Mouse (Mus musculus) cerebellum, adult 2 months (tissue): Measurements from ENCODE around the gene Sesn3. TPM values are rescaled to one million over a fixed set of nuclear protein-coding genes. Genes with fewer than 3 reads are reported as not detected.
A peak's percentile ranks its signal among the peaks of the same experiment; 100 is the strongest.

ENCODE experiments used
- DNase-seq, 2 experiments: peaks; one replicate each; pipeline ENCODE4 v3.0.0; 2021
- H3K27ac ChIP-seq: fragments of 200-500 bp; 2 replicates; pipeline ENCODE4 v1.5.1; 2012; ENCODE audit warnings: low read length, control low read depth, inconsistent platforms; ENCODE audit not compliant: insufficient read depth
- H3K27me3 ChIP-seq: fragments of 200-500 bp; 2 replicates; pipeline ENCODE4 v1.6.1; 2012; ENCODE audit warnings: inconsistent platforms, mild to moderate bottlenecking, low read length, moderate library complexity; ENCODE audit not compliant: control insufficient read depth, insufficient read depth
- H3K4me1 ChIP-seq: fragments of 200-500 bp; 2 replicates; pipeline ENCODE4 v1.6.1; 2011; ENCODE audit warnings: low read length; ENCODE audit not compliant: control insufficient read depth, insufficient read depth
- H3K4me3 ChIP-seq: fragments of 200-500 bp; replicated peaks from 2 replicates; pipeline ENCODE3; 2011; ENCODE audit warnings: mild to moderate bottlenecking, low read depth, low read length, control low read depth; ENCODE audit not compliant: insufficient read depth
- CTCF ChIP-seq: fragments of 200-500 bp; IDR thresholded peaks from 2 replicates; pipeline ENCODE4 v1.5.1; 2011; ENCODE audit warnings: low read depth, mild to moderate bottlenecking, control low read depth, low read length, moderate library complexity, borderline replicate concordance; ENCODE audit not compliant: insufficient read depth
- POLR2A ChIP-seq: fragments of 200-500 bp; IDR thresholded peaks from 2 replicates; pipeline ENCODE4 v1.6.1; 2011; ENCODE audit warnings: low read length, control low read depth, borderline replicate concordance; ENCODE audit not compliant: insufficient read depth
- WGBS: fragments of 180-500 bp; shearing (Covaris S2); methylation state at CpG from one replicate; pipeline ENCODE4 v1.1.7; 2018; 5-methylcytosine and 5-hydroxymethylcytosine counted together
- polyA plus RNA-seq: library from polyadenylated mRNA; depleted of rRNA; stranded (reverse); fragments of >200 nt; gene quantifications from 2 replicates; pipeline ENCODE4 v1.2.3, GENCODE M21; 2012

Sesn3 gene
- polyA plus RNA-seq, 1 experiment: 26.8 TPM

GRCm38 (mm10) chr9:14274586-14274985, 281 bp upstream of the Sesn3 start:
- Histone ChIP-seq H3K27me3 (no peaks in the 10 kb centered on the region), H3K4me1 (no peaks in the 10 kb centered on the region), H3K4me3 (no peak overlapping the region), H3K27ac (peak overlapping the region; percentile 57)
- DNase-seq: no peak
- WGBS: 42% methylated on average over 5 of the region's 5 CpGs
- TF ChIP-seq CTCF (no peak), POLR2A (no peak)

GRCm38 (mm10) chr9:14275792-14276480, 1.1 kb downstream of the Sesn3 start:
- DNase-seq: peak; percentile 97 to 99
- Histone ChIP-seq H3K27me3 (no peaks in the 10 kb centered on the region), H3K4me1 (no peaks in the 10 kb centered on the region), H3K27ac (peak overlapping the region; percentile 57), H3K4me3 (peak overlapping the region; percentile 72)
- WGBS: 1% methylated on average over 49 of the region's 54 CpGs
- TF ChIP-seq POLR2A (peak; percentile 77; the same call in 1 of the 2 replicates), CTCF (peak; percentile 61; the same call in 1 of the 2 replicates)

- under 1% methylated on average over 56 of the region's 61 CpGs for WGBS
- DNase-seq: peak in 1 of 2 experiments; percentile 49
- peak overlapping the region; percentile 72 for H3K4me3 ChIP-seq
- H3K27me3 ChIP-seq: no peaks in the 10 kb centered on the region
- H3K27ac ChIP-seq: peak overlapping the region; percentile 55
- H3K4me1 ChIP-seq: no peaks in the 10 kb centered on the region
- TF ChIP-seq CTCF (no peak), POLR2A (no peak)
These were observed 1.8 kb downstream of the Sesn3 start for GRCm38 (mm10) chr9:14276481-14277287.

- TF ChIP-seq CTCF (no peak), POLR2A (no peak)
- peak in 1 of 2 experiments; percentile 44 for DNase-seq
- Histone ChIP-seq H3K27ac (no peak overlapping the region), H3K4me1 (no peaks in the 10 kb centered on the region), H3K27me3 (no peaks in the 10 kb centered on the region), H3K4me3 (peak overlapping the region; percentile 72)
- under 1% methylated on average over 7 of the region's 7 CpGs for WGBS
These were observed 2.6 kb downstream of the Sesn3 start for GRCm38 (mm10) chr9:14277365-14277991.

- 98% methylated on average over 1 of the region's 1 CpGs for WGBS
- H3K27me3 ChIP-seq: no peaks in the 10 kb centered on the region
These were observed 5.8 kb downstream of the Sesn3 start for GRCm38 (mm10) chr9:14280696-14281095.

GRCm38 (mm10) chr9:14285036-14285435, 10.2 kb downstream of the Sesn3 start:
- 85% methylated on average over 3 of the region's 3 CpGs for WGBS
- H3K4me1 ChIP-seq: 0 out of 2 replicates have a peak, but pooled peaks cover 5% of the 10 kb centered on the region

More at GRCm38 (mm10) chr9:14280696-14281095, 5.8 kb downstream of the Sesn3 start:
- Histone ChIP-seq H3K4me3 (no peak overlapping the region), H3K4me1 (0 out of 2 replicates have a peak, but pooled peaks cover 5% of the 10 kb centered on the region), H3K27ac (no peak overlapping the region)
- no peak for DNase-seq
- TF ChIP-seq POLR2A: no peak
- TF ChIP-seq CTCF: no peak

GRCm38 (mm10) chr9:14287234-14287633, 12.4 kb downstream of the Sesn3 start:
- no peak overlapping the region for H3K27ac ChIP-seq
- TF ChIP-seq CTCF (no peak), POLR2A (no peak)

More at GRCm38 (mm10) chr9:14285036-14285435, 10.2 kb downstream of the Sesn3 start:
- no peak for DNase-seq
- no peak for TF ChIP-seq POLR2A
- no peak for TF ChIP-seq CTCF
- Histone ChIP-seq H3K4me3 (no peak overlapping the region), H3K27me3 (no peaks in the 10 kb centered on the region), H3K27ac (no peak overlapping the region)

More at GRCm38 (mm10) chr9:14287234-14287633, 12.4 kb downstream of the Sesn3 start:
- Histone ChIP-seq H3K27me3 (no peaks in the 10 kb centered on the region), H3K4me1 (peaks cover 5% of the 10 kb centered on the region; the same call in 1 of the 2 replicates), H3K4me3 (no peak overlapping the region)
- no peak for DNase-seq
- 90% methylated on average over 1 of the region's 1 CpGs for WGBS
